In the genomic region with DNA sequence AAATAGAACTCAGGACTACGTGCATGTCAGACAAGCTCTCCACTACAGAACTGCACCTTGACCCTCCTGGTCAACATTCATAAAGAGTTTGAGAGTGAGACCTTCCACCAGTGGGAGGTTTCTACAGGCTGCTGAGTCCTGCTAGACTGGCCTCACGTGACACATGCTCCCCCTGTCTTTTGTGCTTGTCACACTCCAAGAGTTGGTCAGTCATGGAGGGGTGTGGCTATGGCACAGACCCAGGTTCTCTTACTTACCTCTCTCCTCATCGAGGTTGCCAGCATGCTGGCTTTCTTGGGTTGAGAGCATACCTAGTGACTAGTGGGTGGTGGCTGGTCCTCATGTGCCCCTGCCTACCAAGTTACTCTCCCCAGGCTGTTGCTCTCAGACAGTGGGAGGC, we compare ENCODE assay signal across 20 mouse cellular contexts. TPM values are rescaled to one million over a fixed set of nuclear protein-coding genes. Genes with fewer than 3 reads are reported as not detected.
DNase-seq lines count a peak whose midpoint lies in the region; ATAC-seq lines count a peak whose summit lies in the region.
"Had no signal": no experiment of that assay in that cellular context is flagged by ENCODE, and none has a peak within 500 bp of the region (broad histone marks: within the 10 kb centered on the region; RNA-seq: fewer than 3 reads in every experiment).

No protein-coding gene starts in this region.

- H3K36me3 ChIP-seq in kidney, embryonic 15.5 days: peaks cover 25% of the 10 kb centered on the region
- H3K36me3 ChIP-seq: forebrain, embryonic 15.5 days had no signal

- no peaks in the 10 kb centered on the region for H3K9me3 ChIP-seq in kidney, embryonic 15.5 days (replicated peaks)
- H3K9me3 ChIP-seq: forebrain, embryonic 15.5 days; heart, embryonic 10.5 days; liver, embryonic 13.5 days had no signal

- H3K27ac ChIP-seq in kidney, embryonic 15.5 days: no peak overlapping the region
- H3K27ac ChIP-seq: forebrain, embryonic 15.5 days; heart, embryonic 10.5 days had no signal

- no peak overlapping the region for H3K9ac ChIP-seq in kidney, embryonic 15.5 days
- H3K9ac ChIP-seq: forebrain, embryonic 15.5 days had no signal

- H3K4me1 ChIP-seq in kidney, embryonic 15.5 days: peaks cover 13% of the 10 kb centered on the region

- 61% methylated on average over 3 of the region's 3 CpGs for WGBS in kidney, embryonic 15.5 days

- ATAC-seq in kidney, embryonic 15.5 days (replicated peaks; ENCODE audit: low FRiP score): no peak
- ATAC-seq: forebrain, embryonic 15.5 days; inflammation-experienced regulatory T-cells, adult 6 months had no signal

- no peaks in the 10 kb centered on the region for H3K27me3 ChIP-seq in kidney, embryonic 15.5 days
- H3K27me3 ChIP-seq: forebrain, embryonic 15.5 days; liver, embryonic 13.5 days had no signal

- DNase-seq in kidney, adult 11 months: peak; percentile 92
- peak; percentile 92 to 93 for DNase-seq in kidney, adult 8-10 months
- peak; percentile 92 to 93 for DNase-seq in kidney, postnatal 36 days
- peak; percentile 53 for DNase-seq in lung, postnatal 25 days (ENCODE audit: low spot score)
- no peak for DNase-seq in gastrocnemius, postnatal 25 days
- DNase-seq in gastrocnemius, adult 18-20 months (ENCODE audit: low spot score): no peak
- DNase-seq in layer of hippocampus, adult 9-11 months: no peak
- DNase-seq: adrenal gland, postnatal 25 days; cerebellum, adult 11 months; cerebellum, postnatal 14 days; embryo, embryonic 11 days; left cerebral cortex, postnatal 4 days; liver, embryonic 13.5 days; right cerebral cortex, adult 18-20 months had no signal

- no peak overlapping the region for H3K4me2 ChIP-seq in kidney, embryonic 15.5 days
- H3K4me2 ChIP-seq: forebrain, embryonic 15.5 days; liver, embryonic 13.5 days; midbrain, embryonic 11.5 days had no signal

- no peak overlapping the region for H3K4me3 ChIP-seq in kidney, embryonic 15.5 days (replicated peaks)
- H3K4me3 ChIP-seq: forebrain, embryonic 15.5 days; heart, embryonic 10.5 days; liver, embryonic 13.5 days had no signal

RNA-seq across cellular contexts. Expression of a gene that starts 3.7 kb away (rescaled TPM):
- 35.0 and 36.4 TPM in 2 replicates for polyA plus RNA-seq in kidney, embryonic 15.5 days (2015; fragmentation: Nextera tagmentation; extraction: Ambion mirVana)
- total RNA-seq in gastrocnemius, postnatal 25 days (2021): 10 to 100 TPM; 35.2 to 38.6 TPM
- total RNA-seq in gastrocnemius, adult 18-20 months (2021): 10 to 100 TPM; 31.2 to 40.1 TPM

RNA-seq across cellular contexts. Expression of a gene that starts 9.1 kb away (rescaled TPM):
- 36.7 and 40.9 TPM in 2 replicates for polyA plus RNA-seq in kidney, embryonic 15.5 days (2015; fragmentation: Nextera tagmentation; extraction: Ambion mirVana)
- total RNA-seq in gastrocnemius, postnatal 25 days (2021): 1 to 10 TPM; 8.7 to 9.8 TPM
- total RNA-seq in gastrocnemius, adult 18-20 months (2021): 1 to 10 TPM; 9.1 to 9.2 TPM

RNA-seq across cellular contexts. Expression of a gene that starts 15.0 kb away (rescaled TPM):
- 546 and 562 TPM in 2 replicates for polyA plus RNA-seq in kidney, embryonic 15.5 days (2015; fragmentation: Nextera tagmentation; extraction: Ambion mirVana)
- total RNA-seq in gastrocnemius, postnatal 25 days (2021): 100 to 1,000 TPM; 145 to 159 TPM
- total RNA-seq in gastrocnemius, adult 18-20 months (2021): 100 to 1,000 TPM; 151 to 164 TPM

RNA-seq across cellular contexts. Expression of a gene that starts 50.9 kb away (rescaled TPM):
- polyA plus RNA-seq in kidney, embryonic 15.5 days (2015; fragmentation: Nextera tagmentation; extraction: Ambion mirVana): 5.9 and 6.7 TPM in 2 replicates
- 1 to 10 TPM; 4.1 to 4.6 TPM for total RNA-seq in gastrocnemius, postnatal 25 days (2021)
- total RNA-seq in gastrocnemius, adult 18-20 months (2021): 1 to 10 TPM; 4.2 to 5.5 TPM

RNA-seq across cellular contexts. Expression of a gene that starts 54.9 kb away (rescaled TPM):
- 5.1 and 5.6 TPM in 2 replicates for polyA plus RNA-seq in kidney, embryonic 15.5 days (2015; fragmentation: Nextera tagmentation; extraction: Ambion mirVana)
- total RNA-seq in gastrocnemius, postnatal 25 days (2021): under 1 TPM; 0.35 to 0.56 TPM
- total RNA-seq in gastrocnemius, adult 18-20 months (2021): under 1 TPM; 0.21 to 0.31 TPM
- total RNA-seq: monocyte, adult 5-6 weeks had no signal
- polyA plus RNA-seq: inflammation-experienced regulatory T-cells, adult 6 months had no signal

Comparison
In these comparisons a context has a peak if more than half of its experiments do, and no peak if none do; other contexts are left out.
1. DNase-seq: peak in kidney, adult 11 months (single experiment), kidney, adult 8-10 months (2 of 2), kidney, postnatal 36 days (2 of 2) and lung, postnatal 25 days (single experiment); none in gastrocnemius, postnatal 25 days (single experiment), gastrocnemius, adult 18-20 months (single experiment) and layer of hippocampus, adult 9-11 months (single experiment).